Mouse (Mus musculus): ENCODE data around the gene Fhod1. TPM values are rescaled to one million over a fixed set of nuclear protein-coding genes. Genes with fewer than 3 reads are reported as not detected.

Fhod1 gene
- total and polyA plus RNA-seq, 3 experiments: 1.7 to 6.1 (median 4.7) TPM

- TF ChIP-seq GATA1 (IDR thresholded peaks at IDR 0.05; ENCODE audit: borderline replicate concordance, low read length) (no peak), GATA2 (IDR thresholded peaks at IDR 0.05; ENCODE audit: borderline replicate concordance, low read depth, low read length) (no peak), CTCF (IDR thresholded peaks at IDR 0.05; ENCODE audit: low read depth, low read length) (peak; percentile 68)
- H3K36me3 ChIP-seq (replicated peaks): peaks cover 11% of the 10 kb centered on the region
- no peaks in the 10 kb centered on the region for H3K9me3 ChIP-seq (replicated peaks)
- H3K4me1 ChIP-seq (ENCODE audit: insufficient read depth, low read depth, low read length): peaks cover 39% of the 10 kb centered on the region
- H3K4me3 ChIP-seq (ENCODE audit: low read depth, low read length): peak overlapping the region; percentile 74; the same call in 1 of the 2 replicates
- DNase-seq (ENCODE audit: low spot score): no peak
- peaks cover 6% of the 10 kb centered on the region; the same call in 1 of the 2 replicates for H3K27me3 ChIP-seq (ENCODE audit: insufficient read depth, low read length)
- ATAC-seq (ENCODE audit: extremely low read depth, insufficient number of reproducible peaks, low FRiP score, poor library complexity, severe bottlenecking): no peak
Measured at GRCm38 (mm10) chr8:105290554-105291314, 57.0 kb downstream of the Fhod1 start.

GRCm38 (mm10) chr8:105289805-105290460 lies 57.8 kb downstream of the Fhod1 start, which contains the start of gene 4931428F04Rik:
TSS of gene 4931428F04Rik (minus strand) at chr8:105289864.
- H3K4me3 ChIP-seq (ENCODE audit: low read depth, low read length): peak within 1 kb of the TSS; percentile 74
- H3K36me3 ChIP-seq (replicated peaks): peaks cover 13% of the 10 kb centered on the region
- ATAC-seq (ENCODE audit: extremely low read depth, insufficient number of reproducible peaks, low FRiP score, poor library complexity, severe bottlenecking): no peak
- H3K27me3 ChIP-seq (ENCODE audit: insufficient read depth, low read length): peaks cover 12% of the 10 kb centered on the region; the same call in 1 of the 2 replicates
- H3K9me3 ChIP-seq (replicated peaks): no peaks in the 10 kb centered on the region
- no peak for TF ChIP-seq GATA2 (IDR thresholded peaks at IDR 0.05; ENCODE audit: borderline replicate concordance, low read depth, low read length)
- no peak for TF ChIP-seq CTCF (IDR thresholded peaks at IDR 0.05; ENCODE audit: low read depth, low read length)
- no peak for TF ChIP-seq GATA1 (IDR thresholded peaks at IDR 0.05; ENCODE audit: borderline replicate concordance, low read length)
- TF ChIP-seq POLR2AphosphoS5 (IDR thresholded peaks at IDR 0.05; ENCODE audit: insufficient replicate concordance, low read depth, low read length): no peak
- no peak for TF ChIP-seq TAL1 (conservative IDR thresholded peaks at IDR 0.05; ENCODE audit: low read depth, low read length)
- no peak for DNase-seq (ENCODE audit: low spot score)
- H3K4me1 ChIP-seq (ENCODE audit: insufficient read depth, low read depth, low read length): peaks cover 33% of the 10 kb centered on the region

GRCm38 (mm10) chr8:105288958-105289732 lies 58.6 kb downstream of the Fhod1 start:
- DNase-seq (ENCODE audit: low spot score) (peak; percentile 92), ATAC-seq (ENCODE audit: extremely low read depth, insufficient number of reproducible peaks, low FRiP score, poor library complexity, severe bottlenecking) (peak; percentile 97)
- TF ChIP-seq TAL1 (conservative IDR thresholded peaks at IDR 0.05; ENCODE audit: low read depth, low read length) (no peak), POLR2AphosphoS5 (IDR thresholded peaks at IDR 0.05; ENCODE audit: insufficient replicate concordance, low read depth, low read length) (no peak), GATA1 (IDR thresholded peaks at IDR 0.05; ENCODE audit: borderline replicate concordance, low read length) (no peak), CTCF (IDR thresholded peaks at IDR 0.05; ENCODE audit: low read depth, low read length) (no peak)

GRCm38 (mm10) chr8:105288231-105288630 lies 59.5 kb downstream of the Fhod1 start:
- H3K36me3 ChIP-seq (replicated peaks): peaks cover 9% of the 10 kb centered on the region
- ATAC-seq (ENCODE audit: extremely low read depth, insufficient number of reproducible peaks, low FRiP score, poor library complexity, severe bottlenecking) (no peak), DNase-seq (ENCODE audit: low spot score) (no peak)
- no peak overlapping the region for H3K4me3 ChIP-seq (ENCODE audit: low read depth, low read length)
- H3K27me3 ChIP-seq (ENCODE audit: insufficient read depth, low read length): peaks cover 15% of the 10 kb centered on the region; the same call in 1 of the 2 replicates
- no peak for TF ChIP-seq CTCF (IDR thresholded peaks at IDR 0.05; ENCODE audit: low read depth, low read length)
- TF ChIP-seq GATA2 (IDR thresholded peaks at IDR 0.05; ENCODE audit: borderline replicate concordance, low read depth, low read length): no peak
- TF ChIP-seq TAL1 (conservative IDR thresholded peaks at IDR 0.05; ENCODE audit: low read depth, low read length): no peak
- TF ChIP-seq POLR2AphosphoS5 (IDR thresholded peaks at IDR 0.05; ENCODE audit: insufficient replicate concordance, low read depth, low read length): no peak
- no peak for TF ChIP-seq GATA1 (IDR thresholded peaks at IDR 0.05; ENCODE audit: borderline replicate concordance, low read length)
- peaks cover 41% of the 10 kb centered on the region for H3K4me1 ChIP-seq (ENCODE audit: insufficient read depth, low read depth, low read length)
- no peaks in the 10 kb centered on the region for H3K9me3 ChIP-seq (replicated peaks)

More at GRCm38 (mm10) chr8:105288958-105289732, 58.6 kb downstream of the Fhod1 start:
- H3K27me3 ChIP-seq (ENCODE audit: insufficient read depth, low read length): peaks cover 15% of the 10 kb centered on the region; the same call in 1 of the 2 replicates
- peaks cover 36% of the 10 kb centered on the region for H3K4me1 ChIP-seq (ENCODE audit: insufficient read depth, low read depth, low read length)
- H3K9me3 ChIP-seq (replicated peaks): no peaks in the 10 kb centered on the region
- H3K36me3 ChIP-seq (replicated peaks): peaks cover 13% of the 10 kb centered on the region
- peak overlapping the region; percentile 74 for H3K4me3 ChIP-seq (ENCODE audit: low read depth, low read length)

GRCm38 (mm10) chr8:105286907-105287306 lies 60.8 kb downstream of the Fhod1 start:
- Histone ChIP-seq H3K27me3 (ENCODE audit: insufficient read depth, low read length) (peaks cover 15% of the 10 kb centered on the region; the same call in 1 of the 2 replicates), H3K4me3 (ENCODE audit: low read depth, low read length) (no peak overlapping the region), H3K4me1 (ENCODE audit: insufficient read depth, low read depth, low read length) (peaks cover 54% of the 10 kb centered on the region), H3K36me3 (replicated peaks) (peaks cover 7% of the 10 kb centered on the region), H3K9me3 (replicated peaks) (no peaks in the 10 kb centered on the region)
- no peak for TF ChIP-seq TAL1 (conservative IDR thresholded peaks at IDR 0.05; ENCODE audit: low read depth, low read length)
- TF ChIP-seq GATA2 (IDR thresholded peaks at IDR 0.05; ENCODE audit: borderline replicate concordance, low read depth, low read length): no peak
- TF ChIP-seq CTCF (IDR thresholded peaks at IDR 0.05; ENCODE audit: low read depth, low read length): no peak
- no peak for TF ChIP-seq GATA1 (IDR thresholded peaks at IDR 0.05; ENCODE audit: borderline replicate concordance, low read length)
- no peak for TF ChIP-seq POLR2AphosphoS5 (IDR thresholded peaks at IDR 0.05; ENCODE audit: insufficient replicate concordance, low read depth, low read length)
- DNase-seq (ENCODE audit: low spot score) (no peak), ATAC-seq (ENCODE audit: extremely low read depth, insufficient number of reproducible peaks, low FRiP score, poor library complexity, severe bottlenecking) (no peak)

Data from G1E (cell line).